Mouse (Mus musculus) intestine, embryonic 14.5 days (tissue): Measurements from ENCODE around the gene Tmem145. TPM values are rescaled to one million over a fixed set of nuclear protein-coding genes. Genes with fewer than 3 reads are reported as not detected.
"Not testable (repeated sequence)": the region's sequence is repeated elsewhere in the genome, so short reads cannot be mapped to it uniquely, and the experiment has no call there.

ENCODE experiments used
- ATAC-seq: fragments of 200-750 bp; cut with Nextera tagmentation; replicated peaks from 2 replicates; pipeline ENCODE4 v1.8.0; 2017; ENCODE audit warnings: low read depth, moderate number of reproducible peaks, moderate TSS enrichment, moderate library complexity; ENCODE audit not compliant: low FRiP score, low TSS enrichment
- DNase-seq: peaks from one replicate; pipeline ENCODE4 v3.0.0-alpha.2; 2018; ENCODE audit warnings: low spot score
- H3K27ac ChIP-seq: fragments of 300-500 bp; sonication (generic); 2 replicates; pipeline ENCODE4 v1.5.1; 2014; ENCODE audit warnings: low read depth, mild to moderate bottlenecking, control low read depth
- H3K27me3 ChIP-seq: fragments of 300-500 bp; sonication (generic); replicated peaks from 2 replicates; pipeline ENCODE4 v1.6.1; 2014; ENCODE audit warnings: low read length, control low read depth; ENCODE audit not compliant: control insufficient read depth, insufficient read depth
- H3K36me3 ChIP-seq: fragments of 300-500 bp; sonication (generic); 2 replicates; pipeline ENCODE4 v1.6.1; 2014; ENCODE audit warnings: low read length, control low read depth; ENCODE audit not compliant: control insufficient read depth, insufficient read depth
- H3K4me1 ChIP-seq: fragments of 300-500 bp; sonication (generic); replicated peaks from 2 replicates; pipeline ENCODE4 v1.6.1; 2014; ENCODE audit warnings: low read length, control low read depth, mixed read lengths; ENCODE audit not compliant: control insufficient read depth, insufficient read depth
- H3K4me2 ChIP-seq: fragments of 300-500 bp; sonication (generic); 2 replicates; pipeline ENCODE4 v1.6.1; 2014; ENCODE audit warnings: low read length
- H3K4me3 ChIP-seq: fragments of 300-500 bp; sonication (generic); 2 replicates; pipeline ENCODE4 v1.5.1; 2014; ENCODE audit warnings: low read depth, low read length, control low read depth, mixed read lengths
- H3K9ac ChIP-seq: fragments of 300-500 bp; sonication (generic); 2 replicates; pipeline ENCODE4 v1.6.1; 2014; ENCODE audit warnings: mild to moderate bottlenecking, low read length
- H3K9me3 ChIP-seq: fragments of 300-500 bp; sonication (generic); 2 replicates; pipeline ENCODE4 v1.6.1; 2016; ENCODE audit warnings: low read length, control low read depth; ENCODE audit not compliant: control insufficient read depth
- WGBS: fragments of 180-500 bp; shearing (Covaris S2); extraction: QIAGEN DNeasy Blood & Tissue Kit; methylation state at CpG from one replicate; pipeline ENCODE4 v1.1.7; 2014; 5-methylcytosine and 5-hydroxymethylcytosine counted together
- polyA plus RNA-seq: library from polyadenylated mRNA; unstranded; fragments of >200 nt; fragmentation: Nextera tagmentation; extraction: Ambion mirVana; gene quantifications from 2 replicates; pipeline ENCODE4 v1.2.1, GENCODE M21; 2014

Tmem145 gene
- polyA plus RNA-seq, 1 experiment from 2014 or later: 1.6 TPM

DNA sequence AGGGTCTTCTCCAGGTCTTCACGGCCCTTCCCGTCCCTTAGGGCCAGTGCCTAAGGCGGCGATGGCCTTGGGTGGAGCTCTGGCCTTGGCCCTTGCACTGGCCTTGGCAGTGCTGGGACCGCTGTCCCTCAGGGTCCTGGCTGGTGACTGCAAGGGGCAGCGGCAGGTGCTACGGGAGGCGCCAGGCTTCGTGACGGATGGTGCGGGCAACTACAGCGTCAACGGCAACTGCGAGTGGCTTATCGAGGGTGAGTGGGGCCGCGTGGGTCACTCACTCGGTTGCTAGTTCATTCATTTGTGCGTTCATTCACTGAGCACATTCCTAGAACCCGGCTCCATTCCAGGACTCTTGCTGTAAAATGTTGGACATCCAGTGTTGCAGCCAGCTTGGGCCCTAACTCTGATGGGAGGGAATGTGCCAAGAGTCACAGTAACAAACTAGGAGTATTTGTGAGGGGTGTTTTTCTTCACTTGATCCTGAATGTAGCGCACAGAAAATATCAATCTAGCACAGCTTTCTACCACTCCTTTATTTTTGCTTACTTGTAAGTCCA is 11.6 kb downstream of the Tmem145 start:
- no peaks in the 10 kb centered on the region for H3K9me3 ChIP-seq
- peak overlapping the region; percentile 54 for H3K27ac ChIP-seq
- H3K4me3 ChIP-seq: peak overlapping the region; percentile 63
- peaks cover 36% of the 10 kb centered on the region for H3K27me3 ChIP-seq
- peak overlapping the region; percentile 99 for H3K4me2 ChIP-seq
- peak overlapping the region; percentile 62 for H3K9ac ChIP-seq
- H3K36me3 ChIP-seq: no peaks in the 10 kb centered on the region
- DNase-seq (peak; percentile 77), ATAC-seq (no peak)
- peaks cover 31% of the 10 kb centered on the region for H3K4me1 ChIP-seq
- WGBS: 14% methylated on average over 21 of the region's 21 CpGs

DNA sequence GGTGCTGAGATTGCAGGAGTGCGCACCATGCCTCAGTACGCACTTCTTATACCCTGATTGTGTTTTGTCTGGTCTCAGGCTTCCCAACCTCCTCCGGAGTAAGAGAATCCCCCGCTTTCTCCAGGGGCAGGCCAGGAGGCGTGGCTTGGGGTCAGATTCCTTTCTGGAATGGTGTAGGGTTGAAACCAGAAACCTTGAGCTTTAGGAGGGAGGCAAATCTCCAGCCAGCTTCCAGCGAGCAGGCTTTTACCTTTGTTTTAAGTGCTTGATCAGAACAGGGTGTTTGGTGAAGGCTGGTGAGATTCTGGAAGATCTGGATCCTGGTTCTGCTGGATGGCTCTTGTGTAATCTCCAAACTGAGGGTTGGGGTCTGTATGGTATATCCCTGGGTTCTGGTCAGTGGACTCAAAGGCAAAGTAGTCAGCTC is 16.2 kb downstream of the Tmem145 start:
- no peaks in the 10 kb centered on the region for H3K27me3 ChIP-seq
- peak overlapping the region; percentile 21; the same call in 1 of the 2 replicates for H3K4me3 ChIP-seq
- DNase-seq (peak; percentile 79), ATAC-seq (peak; percentile 75)
- no peaks in the 10 kb centered on the region for H3K9me3 ChIP-seq
- peak overlapping the region; percentile 45 for H3K4me2 ChIP-seq
- H3K4me1 ChIP-seq: peaks cover 19% of the 10 kb centered on the region
- H3K27ac ChIP-seq: peak overlapping the region; percentile 79
- WGBS: 11% methylated on average over 6 of the region's 6 CpGs
- no peaks in the 10 kb centered on the region for H3K36me3 ChIP-seq
- no peak overlapping the region; the same call in 1 of the 2 replicates for H3K9ac ChIP-seq

DNA sequence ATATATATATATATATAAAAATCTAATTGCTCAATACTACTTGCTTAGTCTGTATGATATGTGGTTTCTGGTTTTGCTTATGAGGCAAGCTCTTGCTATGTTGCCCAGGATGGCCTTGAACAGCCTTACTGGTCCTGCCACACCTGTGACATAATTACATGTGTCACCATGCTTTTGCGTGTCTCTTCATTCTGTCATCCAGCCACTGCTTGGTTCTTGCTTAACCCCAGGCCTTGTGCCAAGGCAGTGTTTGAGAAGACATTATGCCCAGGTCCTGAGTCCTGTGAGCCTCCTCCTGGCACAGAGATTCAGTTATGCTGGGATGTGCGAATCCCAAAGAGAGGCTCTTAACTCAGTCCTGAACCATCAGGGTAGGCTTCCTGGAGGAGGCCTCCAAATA is 17.3 kb downstream of the Tmem145 start:
- peaks cover 10% of the 10 kb centered on the region for H3K4me1 ChIP-seq
- ATAC-seq (no peak), DNase-seq (no peak)
- H3K9ac ChIP-seq: no peak overlapping the region
- WGBS: 91% methylated on average over 2 of the region's 2 CpGs
- no peaks in the 10 kb centered on the region for H3K27me3 ChIP-seq
- H3K4me2 ChIP-seq: no peak overlapping the region
- H3K36me3 ChIP-seq: peaks cover 5% of the 10 kb centered on the region
- H3K27ac ChIP-seq: no peak overlapping the region
- no peak overlapping the region for H3K4me3 ChIP-seq
- no peaks in the 10 kb centered on the region for H3K9me3 ChIP-seq

DNA sequence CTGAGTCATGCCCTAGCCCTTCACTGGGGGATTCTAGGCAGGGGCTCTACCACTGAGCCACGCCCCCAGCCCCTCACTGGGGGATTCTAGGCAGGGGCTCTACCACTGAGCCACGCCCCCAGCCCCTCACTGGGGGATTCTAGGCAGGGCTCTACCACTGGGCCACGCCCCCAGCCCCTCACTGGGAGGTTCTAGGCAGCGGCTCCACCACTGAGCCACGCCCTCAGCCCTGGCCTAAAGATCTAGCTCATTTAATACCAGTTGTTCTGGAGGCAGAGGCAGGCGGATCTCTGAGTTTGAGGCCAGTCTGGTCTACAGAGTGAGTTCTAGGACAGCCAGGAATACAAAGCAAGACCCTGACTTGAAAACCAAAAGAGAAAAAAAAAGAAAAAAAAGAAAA is 19.5 kb downstream of the Tmem145 start:
- WGBS: 91% methylated on average over 5 of the region's 6 CpGs
- not testable (repeated sequence) for H3K9me3 ChIP-seq, DNase-seq, H3K4me2 ChIP-seq, H3K4me1 ChIP-seq, H3K27me3 ChIP-seq, H3K4me3 ChIP-seq, ATAC-seq, H3K27ac ChIP-seq, H3K9ac ChIP-seq
- H3K36me3 ChIP-seq: peaks cover 11% of the 10 kb centered on the region

DNA sequence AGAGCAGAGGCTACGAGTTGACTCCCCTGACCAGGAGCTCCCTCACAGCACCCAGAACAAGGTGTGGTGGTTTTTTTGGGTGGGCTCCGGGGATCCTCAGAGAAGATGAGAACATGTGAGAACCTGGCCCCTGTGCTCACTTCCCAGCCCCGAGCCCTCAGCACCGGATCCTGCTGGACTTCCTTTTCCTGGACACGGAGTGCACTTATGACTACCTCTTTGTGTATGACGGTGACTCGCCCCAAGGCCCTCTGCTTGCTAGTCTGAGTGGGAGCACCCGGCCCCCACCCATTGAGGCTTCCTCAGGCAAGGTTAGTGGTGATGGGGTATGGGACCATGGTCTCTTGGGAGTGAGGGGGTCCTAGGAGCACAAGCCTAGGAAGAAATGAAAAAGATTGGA is 20.3 kb downstream of the Tmem145 start:
- Histone ChIP-seq H3K36me3 (peaks cover 19% of the 10 kb centered on the region), H3K4me1 (peaks cover 10% of the 10 kb centered on the region), H3K27me3 (no peaks in the 10 kb centered on the region), H3K27ac (no peak overlapping the region), H3K9me3 (no peaks in the 10 kb centered on the region), H3K4me3 (no peak overlapping the region), H3K9ac (no peak overlapping the region), H3K4me2 (no peak overlapping the region)
- ATAC-seq (no peak), DNase-seq (no peak)
- WGBS: 87% methylated on average over 8 of the region's 8 CpGs

DNA sequence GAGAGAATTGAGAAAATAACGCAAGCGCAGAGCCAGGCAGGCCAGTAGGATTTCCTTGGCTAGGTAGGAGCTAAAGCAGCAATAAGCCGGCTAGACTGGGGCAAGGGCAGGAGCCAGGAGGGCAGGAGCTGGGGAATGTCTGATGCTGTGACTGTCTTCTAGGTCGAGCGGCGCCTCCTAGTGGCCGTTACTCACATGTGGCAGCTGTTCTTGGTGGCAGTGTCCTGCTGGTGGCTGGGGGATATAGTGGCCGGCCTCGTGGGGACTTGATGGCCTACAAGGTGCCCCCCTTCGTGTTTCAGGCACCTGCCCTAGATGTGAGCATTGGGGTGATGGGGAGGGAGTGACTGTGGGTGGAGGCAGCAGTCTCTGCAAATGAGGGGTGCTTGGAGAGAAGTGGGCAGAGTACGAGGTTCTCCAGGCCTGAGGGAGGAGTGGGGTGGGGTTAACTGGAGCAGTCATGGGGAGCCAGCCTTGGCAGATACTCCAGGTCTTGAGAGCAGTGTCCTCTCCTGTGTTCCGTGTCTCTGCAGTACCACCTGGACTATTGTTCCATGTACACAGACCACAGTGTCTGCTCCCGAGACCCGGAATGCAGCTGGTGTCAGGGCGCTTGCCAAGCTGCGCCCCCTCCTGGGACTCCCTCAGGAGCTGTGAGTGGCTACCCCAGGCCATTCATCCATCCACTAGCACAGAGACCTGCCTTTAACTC is 27.8 kb downstream of the Tmem145 start:
- H3K27me3 ChIP-seq: no peaks in the 10 kb centered on the region
- H3K4me3 ChIP-seq: no peak overlapping the region
- no peak overlapping the region for H3K9ac ChIP-seq
- H3K4me1 ChIP-seq: no peaks in the 10 kb centered on the region
- H3K27ac ChIP-seq: no peak overlapping the region
- DNase-seq (peak; percentile 79), ATAC-seq (peak; percentile 51)
- H3K9me3 ChIP-seq: no peaks in the 10 kb centered on the region
- 42% methylated on average over 16 of the region's 16 CpGs for WGBS
- H3K4me2 ChIP-seq: no peak overlapping the region
- H3K36me3 ChIP-seq: peaks cover 58% of the 10 kb centered on the region

DNA sequence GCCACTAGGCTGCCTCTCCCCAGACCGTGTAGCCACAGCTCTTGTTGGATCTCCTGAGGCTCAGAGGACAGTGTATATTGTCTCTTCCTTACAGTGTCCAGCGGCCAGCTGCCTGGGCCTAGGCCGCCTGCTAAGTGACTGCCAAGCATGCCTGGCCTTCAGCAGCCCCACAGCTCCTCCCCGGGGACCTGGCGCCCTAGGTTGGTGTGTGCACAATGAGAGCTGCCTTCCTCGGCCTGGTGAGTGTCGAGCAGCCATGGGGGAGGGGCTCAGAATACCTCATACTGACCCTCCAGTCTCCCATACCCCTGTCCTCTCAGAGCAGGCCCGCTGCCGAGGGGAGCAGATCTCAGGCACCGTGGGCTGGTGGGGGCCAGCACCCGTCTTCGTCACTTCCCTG is 28.6 kb downstream of the Tmem145 start:
- no peaks in the 10 kb centered on the region for H3K9me3 ChIP-seq
- ATAC-seq: no peak
- peaks cover 58% of the 10 kb centered on the region for H3K36me3 ChIP-seq
- no peak overlapping the region for H3K9ac ChIP-seq
- no peaks in the 10 kb centered on the region for H3K27me3 ChIP-seq
- no peak for DNase-seq
- WGBS: 85% methylated on average over 12 of the region's 12 CpGs
- H3K27ac ChIP-seq: no peak overlapping the region
- no peak overlapping the region for H3K4me3 ChIP-seq
- H3K4me1 ChIP-seq: no peaks in the 10 kb centered on the region
- H3K4me2 ChIP-seq: no peak overlapping the region

DNA sequence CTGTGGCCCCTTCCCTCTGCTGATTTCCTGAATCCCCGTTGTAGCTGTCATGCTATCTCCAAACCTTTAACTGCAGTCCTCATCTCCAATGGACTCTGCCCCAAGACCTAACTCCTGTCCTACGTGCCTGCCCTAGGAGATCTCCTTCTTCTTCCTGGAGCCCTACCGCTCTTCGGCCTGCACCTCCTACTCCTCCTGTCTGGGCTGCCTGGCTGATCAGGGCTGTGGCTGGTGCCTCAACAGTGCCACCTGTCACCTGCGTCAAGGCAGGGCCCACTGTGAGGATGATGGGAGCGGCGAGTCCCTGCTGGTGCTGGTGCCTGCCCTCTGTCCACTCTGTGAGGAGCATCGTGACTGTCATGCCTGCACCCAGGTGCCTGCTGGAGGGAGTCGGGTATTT is 33.4 kb downstream of the Tmem145 start:
- H3K27me3 ChIP-seq: no peaks in the 10 kb centered on the region
- DNase-seq (no peak), ATAC-seq (no peak)
- peaks cover 65% of the 10 kb centered on the region for H3K36me3 ChIP-seq
- no peak overlapping the region for H3K27ac ChIP-seq
- 90% methylated on average over 9 of the region's 9 CpGs for WGBS
- no peaks in the 10 kb centered on the region for H3K9me3 ChIP-seq
- H3K9ac ChIP-seq: no peak overlapping the region
- no peak overlapping the region for H3K4me2 ChIP-seq
- no peak overlapping the region for H3K4me3 ChIP-seq
- no peaks in the 10 kb centered on the region for H3K4me1 ChIP-seq
